Mouse (Mus musculus) skeletal muscle tissue, postnatal 0 days (tissue): ENCODE data around the gene Gm19410. TPM values are rescaled to one million over a fixed set of nuclear protein-coding genes. Genes with fewer than 3 reads are reported as not detected.

Experiments used
- microRNA-seq, 2 experiments: library from miRNA; unstranded; fragments of <30 nt; microRNA quantifications; one replicate each; pipeline ENCODE4; 2016
- polyA plus RNA-seq: library from polyadenylated mRNA; unstranded; fragments of >200 nt; fragmentation: Nextera tagmentation; extraction: Ambion mirVana; gene quantifications from 2 replicates; pipeline ENCODE4 v1.2.1, GENCODE M21; 2015

Gm19410 gene
- polyA plus RNA-seq: 0.23 and 0.24 TPM in 2 replicates

DNA sequence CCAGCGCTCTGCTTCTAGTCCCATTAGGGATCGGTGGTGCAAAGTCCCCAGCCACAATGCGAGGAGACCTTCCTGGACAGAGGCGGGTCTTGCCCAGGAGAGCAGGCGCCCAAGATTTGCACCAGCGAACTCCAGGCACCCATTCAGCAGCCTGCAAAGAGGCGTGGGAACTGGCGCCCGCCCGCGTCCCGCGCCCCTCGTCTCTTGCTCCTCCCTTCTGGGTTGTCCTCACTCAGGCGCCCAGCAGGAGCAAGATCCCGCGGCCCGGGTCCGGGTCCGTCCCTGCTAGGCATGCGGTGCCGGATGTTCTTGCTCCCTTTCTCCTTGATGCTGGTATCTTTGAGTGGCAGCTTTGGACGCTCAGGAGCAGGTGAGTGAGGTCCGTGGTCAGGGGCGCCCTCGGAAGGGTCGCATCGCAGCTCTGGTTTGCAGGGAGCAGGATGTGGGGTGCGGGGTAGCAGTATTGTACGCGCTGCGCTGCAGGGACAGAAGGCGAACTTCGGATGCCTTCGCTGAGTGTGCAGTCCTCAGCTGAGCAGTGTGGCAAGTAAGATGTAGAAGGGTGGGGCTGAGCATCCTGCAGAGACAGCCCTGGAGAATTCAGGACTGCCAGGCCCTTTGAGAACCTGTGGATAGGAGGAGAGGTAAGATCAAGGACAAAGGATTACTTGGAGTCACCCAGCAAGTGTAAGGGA is at the start of gene Gm19410:
Gm19410 (plus strand) TSS at position 292 of the 695 bp plus-strand sequence.

Small RNA genes within 50 kb of the gene (microRNA-seq; reads per million reads assigned to microRNA genes)
- 0 reads per million in 2 experiments for gene Gm44474
